Mouse (Mus musculus): ENCODE measurements around the gene Etv4.

The Etv4 gene

DNA sequence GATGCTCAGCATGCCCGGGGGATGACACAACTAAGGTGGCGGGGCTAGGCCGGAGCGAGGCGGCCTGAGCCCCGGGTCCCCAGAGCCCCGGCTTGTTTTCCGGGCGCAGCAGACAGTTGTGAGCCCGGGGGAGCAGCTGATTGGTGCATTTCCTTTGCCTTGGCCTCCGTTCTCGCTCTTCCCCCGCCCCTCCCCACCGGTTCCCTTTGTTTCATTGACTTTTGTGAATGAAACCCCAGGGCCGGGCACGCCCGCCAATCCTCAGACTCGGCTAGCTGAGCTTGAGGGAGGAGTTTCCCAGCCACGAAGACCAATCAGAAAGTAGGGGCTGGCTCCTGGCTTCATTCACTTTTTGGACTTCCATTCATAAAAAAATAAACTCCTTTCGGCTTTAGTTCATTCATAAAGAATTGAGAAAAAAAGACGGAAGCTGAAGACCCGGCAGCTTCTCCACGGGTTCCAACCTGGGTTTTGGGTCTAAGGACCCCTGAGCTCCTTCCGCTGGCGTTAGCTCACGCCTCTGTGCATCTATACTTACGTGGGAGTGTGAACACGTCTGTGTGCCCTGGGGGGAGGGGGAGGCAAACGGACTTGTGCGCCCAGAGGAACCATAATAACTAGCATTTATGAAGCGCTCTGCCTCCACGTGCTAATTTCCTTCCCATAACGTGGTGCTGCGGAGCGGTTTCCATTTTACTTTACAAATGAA lies at the start of gene Etv4:
Etv4 (minus strand) TSS at position 229 of the 709 bp plus-strand sequence.
- POLR2A ChIA-PET, result interaction anchor here (0.6 to 4.5 kb wide), 58 partner anchors 7 to 665 kb away, joined by 3 to 42 read pairs (median 4); partner anchors contain the start of genes Rdm1 (in 3 of the 4), Arl4d (in 1 of the 4), Cfap97d1 (in 1 of the 4) and Dhx8 (in 1 of the 4)
- CTCF ChIA-PET, result interaction anchor here (0.5 to 3.6 kb wide), 19 partner anchors 12 to 954 kb away, joined by 3 to 20 read pairs (median 4); partner anchors contain the start of gene Dhx8 (in 2 of the 4)

DNA sequence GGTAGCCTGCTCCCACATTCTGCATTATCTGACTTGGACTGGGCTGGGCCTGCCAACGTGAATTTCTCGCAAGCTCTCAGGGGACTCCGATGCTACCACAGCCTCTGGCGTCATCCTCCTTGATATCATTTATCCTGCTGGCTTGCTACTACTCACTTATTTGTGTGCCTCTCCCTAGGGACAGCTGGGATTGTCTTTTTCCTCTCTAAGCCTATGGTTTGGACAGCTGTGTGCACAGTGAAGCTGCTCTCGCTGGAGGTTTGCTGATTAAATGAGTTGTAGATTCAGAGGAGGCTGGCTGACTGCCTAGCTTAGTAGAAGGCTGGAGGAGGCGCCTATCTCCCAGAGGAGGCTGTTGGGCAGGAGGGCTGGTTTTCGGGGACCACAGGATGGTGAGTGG lies 46.8 kb upstream of the Etv4 start:
- ChIA-PET CTCF (interaction anchor here in 1 of 4 experiments (1.2 to 1.5 kb wide), 2 partner anchors 65 to 73 kb away, joined by 3 to 5 read pairs; no protein-coding TSS in a partner anchor), POLR2A (interaction anchor here in 2 of 4 experiments (0.8 to 1.1 kb wide), 4 partner anchors 9 to 101 kb away, joined by 3 to 4 read pairs (median 3); no protein-coding TSS in a partner anchor)

DNA sequence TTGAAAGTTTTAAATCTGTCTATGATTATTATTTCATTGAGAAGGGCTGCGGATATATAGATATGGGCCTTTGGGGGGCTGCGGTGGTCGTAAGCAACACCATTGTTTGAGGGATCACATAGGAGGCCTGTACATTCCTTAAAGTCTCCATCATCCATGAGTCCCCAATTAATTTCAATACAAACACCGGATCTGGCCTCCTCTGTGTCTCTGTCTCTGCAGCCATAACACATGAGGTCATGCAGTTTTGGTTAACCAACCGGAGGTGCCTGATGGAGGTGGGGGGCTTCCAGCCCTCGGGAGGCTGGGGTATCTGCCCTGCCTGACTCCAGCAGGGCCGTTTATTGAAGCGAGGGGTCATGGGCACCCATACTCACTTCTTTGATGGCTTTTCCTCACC lies 45.4 kb upstream of the Etv4 start:
- ChIA-PET CTCF (interaction anchor here (0.8 to 1.6 kb wide), 7 partner anchors 17 to 210 kb away, joined by 3 to 10 read pairs (median 4); no protein-coding TSS in a partner anchor), POLR2A (interaction anchor here in 1 of 4 experiments (0.8 kb wide), 1 partner anchor 24 kb away, joined by 3 read pairs; no protein-coding TSS in a partner anchor)

DNA sequence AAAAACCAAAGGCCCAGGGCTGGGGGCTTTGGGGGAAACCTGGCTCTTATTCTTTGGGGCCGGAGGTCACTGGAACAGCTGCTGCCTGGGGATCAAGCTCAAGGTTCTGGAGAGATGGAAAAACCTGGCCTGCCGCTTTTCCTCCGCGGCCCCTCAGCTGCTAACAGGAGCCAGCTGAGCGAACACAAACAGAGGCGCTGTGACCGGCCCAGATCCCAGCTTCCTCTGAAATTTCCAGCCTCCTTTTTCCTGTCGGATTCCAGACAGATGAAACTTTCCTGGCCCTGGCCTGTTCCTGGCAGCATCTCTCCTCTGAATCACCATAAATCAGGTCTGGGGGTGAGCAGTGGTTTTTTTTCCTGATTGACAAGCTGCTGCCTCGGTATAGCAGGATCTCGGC lies 44.9 kb upstream of the Etv4 start:
- CTCF ChIA-PET, result interaction anchor here (0.8 to 1.6 kb wide), 7 partner anchors 17 to 210 kb away, joined by 3 to 10 read pairs (median 4); no protein-coding TSS in a partner anchor
- POLR2A ChIA-PET, result interaction anchor here in 1 of 4 experiments (0.8 kb wide), 1 partner anchor 25 kb away, joined by 3 read pairs; no protein-coding TSS in a partner anchor

DNA sequence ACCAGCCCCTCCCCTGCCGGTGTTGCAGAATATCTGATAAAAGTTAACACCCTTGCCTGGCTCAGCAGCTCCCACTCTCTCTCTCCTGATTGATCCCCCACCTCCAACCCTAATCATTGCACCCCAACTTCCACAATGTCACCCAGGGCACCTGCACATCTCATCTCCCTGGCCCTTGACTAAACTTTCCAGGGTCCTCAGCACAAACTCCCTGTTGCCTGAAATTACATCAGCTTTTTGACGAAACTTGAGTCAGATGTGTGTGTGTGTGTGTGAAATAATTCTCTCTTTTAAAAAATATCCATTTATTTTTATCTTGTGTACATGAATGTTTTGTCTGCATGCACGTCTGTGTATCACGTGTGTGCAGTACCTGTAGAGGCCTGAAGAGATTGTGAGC lies 43.5 kb upstream of the Etv4 start:
- ChIA-PET CTCF (interaction anchor here in 3 of 4 experiments (0.5 to 1.6 kb wide), 4 partner anchors 15 to 91 kb away, joined by 3 to 5 read pairs (median 4); no protein-coding TSS in a partner anchor), POLR2A (no interaction called here)

DNA sequence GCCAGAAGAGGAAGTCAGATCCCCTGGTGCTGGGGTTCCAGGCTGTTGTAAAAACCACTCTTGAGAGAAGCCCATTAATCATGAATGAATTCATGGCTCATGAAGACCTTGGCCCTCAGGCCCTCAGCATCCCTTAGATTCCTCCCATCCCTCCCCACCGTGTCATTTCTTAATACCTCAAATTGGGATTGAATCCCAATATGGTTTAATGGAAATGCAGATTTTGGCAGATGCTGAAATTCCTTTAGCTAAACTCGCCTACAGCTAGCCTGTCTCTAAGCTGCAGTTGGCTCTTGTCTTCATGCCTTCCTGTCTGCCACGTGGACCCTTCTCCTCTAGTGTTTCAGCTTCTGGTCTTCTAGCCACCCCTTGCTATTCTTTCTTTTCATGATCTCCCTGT lies 38.0 kb upstream of the Etv4 start:
- ChIA-PET POLR2A (interaction anchor here in 1 of 4 experiments (0.5 to 0.8 kb wide), 2 partner anchors 9 to 94 kb away, joined by 4 read pairs; no protein-coding TSS in a partner anchor), CTCF (interaction anchor here (0.7 to 3.0 kb wide), 10 partner anchors 9 to 152 kb away, joined by 3 to 15 read pairs (median 4); no protein-coding TSS in a partner anchor)

DNA sequence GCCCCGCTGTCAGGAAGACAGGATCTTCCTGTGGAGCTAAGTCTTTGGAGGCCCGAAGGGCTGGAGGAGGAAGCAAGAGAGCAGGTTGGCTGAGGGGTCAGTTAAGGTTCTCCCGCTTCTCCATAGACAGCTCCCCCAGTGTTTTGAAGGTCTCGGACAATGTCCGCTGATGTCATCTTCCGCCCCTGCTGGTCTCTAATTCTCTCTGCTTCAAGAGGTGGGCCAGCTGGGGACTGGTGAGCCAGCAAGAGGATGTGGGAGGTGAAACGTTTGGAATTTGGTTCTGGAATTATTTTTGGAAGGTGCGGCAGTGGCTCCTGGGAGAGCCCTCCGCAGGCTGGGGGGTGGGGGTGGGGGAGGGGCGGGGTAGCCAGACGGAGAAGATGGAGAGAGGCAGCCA lies 35.7 kb upstream of the Etv4 start:
- POLR2A ChIA-PET, result interaction anchor here in 3 of 4 experiments (0.6 to 1.4 kb wide), 9 partner anchors 15 to 1232 kb away, joined by 3 to 5 read pairs (median 3); no protein-coding TSS in a partner anchor
- CTCF ChIA-PET, result interaction anchor here (0.7 to 3.0 kb wide), 8 partner anchors 7 to 107 kb away, joined by 3 to 19 read pairs (median 8); no protein-coding TSS in a partner anchor

DNA sequence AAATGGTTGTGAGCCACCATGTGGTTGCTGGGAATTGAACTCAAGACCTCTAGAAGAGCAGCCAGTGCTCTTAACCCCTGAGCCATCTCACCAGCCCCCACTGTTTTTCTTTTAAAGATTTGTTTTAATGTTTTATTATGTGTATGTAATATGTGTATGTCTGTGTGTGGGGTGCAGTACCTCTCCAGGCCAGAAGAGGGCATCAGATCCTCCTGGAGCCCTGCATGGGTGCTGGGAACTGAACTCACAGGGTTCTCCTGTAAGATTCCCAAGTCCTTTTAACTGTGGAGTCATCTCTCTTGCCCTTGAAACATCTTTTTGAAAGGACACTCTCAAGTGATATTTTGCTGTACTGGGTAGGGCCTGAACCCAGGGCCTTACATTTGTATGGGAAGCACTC lies 34.7 kb upstream of the Etv4 start:
- POLR2A ChIA-PET, result interaction anchor here in 3 of 4 experiments (0.6 to 1.4 kb wide), 3 partner anchors 84 to 162 kb away, joined by 3 to 5 read pairs (median 3); no protein-coding TSS in a partner anchor
- CTCF ChIA-PET, result interaction anchor here in 2 of 4 experiments (1.2 to 13.9 kb wide), 2 partner anchors 91 to 94 kb away, joined by 9 to 289 read pairs; no protein-coding TSS in a partner anchor

DNA sequence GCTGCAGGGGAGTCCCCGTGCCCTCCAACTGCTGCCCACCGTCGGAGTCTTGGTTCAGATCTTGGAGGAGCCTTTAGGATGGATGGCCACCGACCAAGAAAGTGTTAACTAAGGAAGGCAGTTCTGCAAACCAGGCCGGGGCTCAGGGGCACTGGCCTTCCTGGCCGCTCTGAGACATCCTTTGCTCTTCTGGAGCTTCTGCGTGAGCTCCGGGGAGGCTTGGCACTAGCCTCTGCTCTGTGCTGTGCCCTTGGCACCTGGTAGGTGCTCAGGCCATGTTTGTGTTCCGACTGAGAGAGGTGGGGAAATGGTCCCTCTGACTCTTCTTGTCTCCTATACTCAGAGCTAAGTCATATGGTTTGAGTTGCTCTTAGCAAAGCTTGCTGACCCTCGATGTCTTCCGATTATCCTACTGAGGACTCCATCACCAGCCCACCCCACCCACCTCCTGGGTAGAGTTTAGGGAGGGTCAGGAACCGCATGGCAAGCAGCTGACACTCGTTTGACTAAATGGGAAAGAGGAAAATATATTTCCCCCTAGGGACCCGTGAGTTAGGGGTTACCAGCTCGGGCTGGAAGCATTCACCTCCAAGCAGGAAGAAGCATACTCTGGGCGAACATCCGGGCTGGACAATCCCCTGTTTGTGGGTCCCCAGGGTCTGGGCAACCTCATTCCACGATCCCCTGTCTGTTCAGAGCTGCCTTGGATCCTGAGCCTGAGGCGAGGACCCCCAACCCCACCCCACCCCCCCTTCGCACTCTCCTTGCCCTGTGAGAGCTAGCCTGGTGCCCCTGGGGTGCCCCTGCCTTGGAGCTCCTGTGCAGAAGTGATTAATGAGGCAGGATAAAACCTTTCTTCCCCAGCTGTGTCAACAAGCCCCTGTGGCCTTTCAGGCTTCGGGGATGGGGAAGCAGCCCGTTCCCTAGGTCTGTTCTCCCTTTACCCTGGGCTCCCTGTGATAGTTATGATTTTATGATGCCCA lies 30.2 kb upstream of the Etv4 start:
- ChIA-PET CTCF (interaction anchor here (0.5 to 13.9 kb wide), 29 partner anchors 8 to 224 kb away, joined by 3 to 289 read pairs (median 9); partner anchors contain the start of genes Sost (in 2 of the 4), Dhx8 (in 1 of the 4) and Etv4 (in 1 of the 4)), POLR2A (interaction anchor here in 3 of 4 experiments (0.6 to 2.2 kb wide), 13 partner anchors 60 to 655 kb away, joined by 3 to 12 read pairs (median 3); partner anchors contain the start of genes Arl4d (in 1 of the 3) and Itga2b (in 1 of the 3))

DNA sequence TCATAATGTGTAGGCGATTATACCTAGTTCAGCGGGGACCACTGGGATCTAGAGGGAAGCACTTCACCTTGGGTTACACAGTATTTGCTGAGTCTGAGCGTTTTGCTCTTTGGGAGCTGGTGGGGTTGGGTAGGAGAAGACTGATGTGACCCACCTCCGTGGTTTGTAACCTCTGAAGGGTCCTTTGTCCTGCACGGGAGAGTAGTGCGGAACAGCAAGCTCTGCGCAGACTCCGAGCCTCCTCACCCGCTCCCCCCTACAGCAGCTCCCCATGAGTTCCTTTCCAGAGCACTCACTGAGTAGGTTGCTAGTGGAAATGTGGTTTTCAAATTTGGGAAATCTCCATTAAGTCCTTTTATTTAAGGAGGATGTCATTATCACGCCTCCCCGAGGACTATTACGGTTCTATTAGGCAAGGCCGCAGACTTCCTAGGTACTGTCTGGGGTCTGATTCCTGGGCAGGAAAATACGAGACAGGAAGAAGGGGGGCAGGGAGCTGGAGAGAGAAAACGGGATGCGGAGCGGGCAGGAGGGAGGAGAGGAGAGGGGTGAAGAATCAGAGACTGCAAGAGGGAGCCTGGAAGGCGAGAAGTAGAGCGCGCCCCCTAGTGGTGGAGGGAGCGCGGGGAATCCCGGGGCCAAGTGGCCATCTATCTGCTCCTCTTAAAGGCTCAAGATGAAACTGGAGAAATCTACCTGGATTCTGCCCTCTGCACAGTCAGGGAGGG lies 29.4 kb upstream of the Etv4 start:
- POLR2A ChIA-PET, result interaction anchor here in 3 of 4 experiments (0.5 to 3.3 kb wide), 15 partner anchors 29 to 564 kb away, joined by 3 to 20 read pairs (median 5); partner anchors contain the start of genes Arl4d (in 1 of the 3) and Etv4 (in 1 of the 3)
- CTCF ChIA-PET, result interaction anchor here (0.5 to 13.9 kb wide), 58 partner anchors 8 to 320 kb away, joined by 3 to 289 read pairs (median 7); partner anchors contain the start of genes Etv4 (in 2 of the 4), Sost (in 2 of the 4) and Dusp3 (in 1 of the 4)

DNA sequence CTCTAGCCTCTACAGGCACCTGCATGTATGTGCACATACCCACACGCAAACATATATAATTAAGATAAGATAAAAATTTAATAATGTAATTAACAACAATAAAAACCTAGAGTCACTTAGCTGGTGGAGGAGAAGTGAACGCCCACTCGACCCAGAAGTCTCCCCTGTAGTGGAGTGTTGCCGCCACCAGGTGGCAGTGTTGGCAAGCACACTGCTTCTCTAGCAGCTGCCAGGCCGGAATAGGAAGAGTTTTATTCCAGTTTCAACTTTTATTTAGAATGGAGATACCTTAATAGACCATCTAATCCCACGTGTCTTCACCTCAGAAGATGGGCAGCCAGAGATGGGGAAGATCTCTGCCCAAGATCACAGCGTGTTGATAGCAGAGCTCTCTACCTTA lies 28.1 kb upstream of the Etv4 start:
- ChIA-PET CTCF (interaction anchor here (0.5 to 13.9 kb wide), 124 partner anchors 9 to 1462 kb away, joined by 3 to 289 read pairs (median 4); partner anchors contain the start of genes Sost (in 3 of the 4), Dhx8 (in 2 of the 4), Etv4 (in 2 of the 4) and Cfap97d1 (in 1 of the 4)), POLR2A (interaction anchor here (0.6 to 3.3 kb wide), 27 partner anchors 8 to 744 kb away, joined by 3 to 20 read pairs (median 4); partner anchors contain the start of genes Arl4d (in 2 of the 4), Dhx8 (in 2 of the 4) and Etv4 (in 1 of the 4))

DNA sequence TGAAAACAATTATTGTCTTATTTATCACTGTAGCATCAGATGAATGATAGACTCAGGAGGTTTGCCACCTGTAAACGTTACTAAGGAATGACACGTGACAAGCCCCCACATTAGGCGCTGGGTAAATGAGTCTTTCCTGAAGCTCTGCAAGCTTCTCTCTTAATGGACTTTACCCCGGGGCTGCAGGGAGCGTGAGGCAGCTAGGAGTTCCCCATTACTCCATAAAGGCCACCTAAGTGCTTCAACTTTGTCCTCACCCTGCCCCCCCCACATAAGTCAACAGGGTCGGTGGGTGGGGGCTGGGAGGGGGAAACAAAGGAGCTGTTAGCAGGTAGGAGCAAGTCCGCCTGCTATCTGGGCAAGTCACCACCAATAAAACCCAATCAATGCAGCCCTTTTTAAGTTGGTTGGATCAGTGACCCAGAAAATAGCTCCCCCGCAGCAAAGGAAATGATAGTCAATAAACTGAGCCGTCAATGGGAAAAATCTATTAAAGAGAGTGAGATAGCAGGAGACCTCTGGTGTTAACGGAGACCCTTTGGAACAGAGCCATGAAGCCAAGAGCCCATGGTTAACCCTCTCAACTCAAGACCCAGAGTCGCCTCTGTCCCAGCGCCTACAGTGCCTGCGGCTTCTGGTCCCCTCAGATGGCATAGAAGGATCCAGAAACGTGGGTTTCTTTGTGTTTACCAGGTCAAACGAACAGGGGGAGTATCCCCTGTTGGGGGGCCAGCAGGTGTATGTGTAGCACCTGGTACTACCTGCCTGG lies 24.1 kb upstream of the Etv4 start:
- POLR2A ChIA-PET, result interaction anchor here in 3 of 4 experiments (0.5 to 1.5 kb wide), 9 partner anchors 18 to 306 kb away, joined by 3 to 4 read pairs (median 3); no protein-coding TSS in a partner anchor
- CTCF ChIA-PET, result interaction anchor here in 3 of 4 experiments (0.6 to 13.9 kb wide), 9 partner anchors 76 to 159 kb away, joined by 3 to 289 read pairs (median 4); partner anchors contain the start of gene Dhx8 (in 1 of the 3)

DNA sequence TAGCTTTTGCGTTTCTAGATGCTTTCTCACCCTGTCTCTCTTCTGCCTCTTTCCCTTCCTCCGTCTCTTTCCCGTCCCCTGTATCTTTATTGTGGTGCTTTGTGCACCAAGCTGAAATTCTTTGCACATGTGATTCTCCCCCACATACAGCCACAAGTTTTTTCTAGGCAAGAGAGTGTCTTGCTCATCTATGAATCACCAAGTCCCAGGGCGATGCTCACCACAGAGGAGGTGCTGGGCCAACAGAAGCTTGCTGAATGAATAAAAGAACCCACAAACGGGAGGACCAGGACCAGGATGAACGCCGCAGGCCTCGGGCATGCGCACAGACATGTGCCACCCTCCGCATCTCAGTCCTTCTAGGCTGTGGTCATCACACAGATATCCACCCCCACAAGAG lies 22.1 kb upstream of the Etv4 start:
- ChIA-PET CTCF (interaction anchor here in 3 of 4 experiments (0.6 to 13.9 kb wide), 8 partner anchors 9 to 233 kb away, joined by 3 to 289 read pairs (median 3); no protein-coding TSS in a partner anchor), POLR2A (interaction anchor here in 3 of 4 experiments (0.6 to 1.7 kb wide), 8 partner anchors 11 to 177 kb away, joined by 3 to 19 read pairs (median 3); partner anchors contain the start of genes Etv4 (in 2 of the 3) and Cfap97d1 (in 1 of the 3))

DNA sequence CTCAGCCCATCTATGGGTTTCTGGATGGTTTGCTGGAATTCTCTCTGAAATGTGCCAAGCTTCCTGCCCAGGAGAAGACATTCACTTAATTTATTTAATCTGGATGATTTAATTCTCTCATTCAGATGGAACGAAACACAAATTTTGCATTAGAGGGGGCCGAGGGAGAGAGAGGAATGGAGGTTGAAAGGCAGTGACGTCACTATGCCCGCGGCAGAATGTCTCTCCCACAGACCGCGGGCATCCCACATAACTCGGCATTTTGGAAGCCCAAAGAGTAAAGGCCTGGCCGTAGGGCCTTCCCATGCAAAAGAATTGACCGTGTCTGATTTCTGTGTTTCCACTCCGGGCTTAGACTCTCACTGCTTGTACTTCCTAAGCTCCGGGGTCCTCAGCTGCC lies 21.6 kb upstream of the Etv4 start:
- POLR2A ChIA-PET, result interaction anchor here in 3 of 4 experiments (0.7 to 1.7 kb wide), 7 partner anchors 16 to 177 kb away, joined by 3 to 6 read pairs (median 3); partner anchors contain the start of genes Etv4 (in 2 of the 3) and Cfap97d1 (in 1 of the 3)
- CTCF ChIA-PET, result interaction anchor here (0.6 to 13.9 kb wide), 11 partner anchors 9 to 395 kb away, joined by 3 to 289 read pairs (median 3); no protein-coding TSS in a partner anchor

DNA sequence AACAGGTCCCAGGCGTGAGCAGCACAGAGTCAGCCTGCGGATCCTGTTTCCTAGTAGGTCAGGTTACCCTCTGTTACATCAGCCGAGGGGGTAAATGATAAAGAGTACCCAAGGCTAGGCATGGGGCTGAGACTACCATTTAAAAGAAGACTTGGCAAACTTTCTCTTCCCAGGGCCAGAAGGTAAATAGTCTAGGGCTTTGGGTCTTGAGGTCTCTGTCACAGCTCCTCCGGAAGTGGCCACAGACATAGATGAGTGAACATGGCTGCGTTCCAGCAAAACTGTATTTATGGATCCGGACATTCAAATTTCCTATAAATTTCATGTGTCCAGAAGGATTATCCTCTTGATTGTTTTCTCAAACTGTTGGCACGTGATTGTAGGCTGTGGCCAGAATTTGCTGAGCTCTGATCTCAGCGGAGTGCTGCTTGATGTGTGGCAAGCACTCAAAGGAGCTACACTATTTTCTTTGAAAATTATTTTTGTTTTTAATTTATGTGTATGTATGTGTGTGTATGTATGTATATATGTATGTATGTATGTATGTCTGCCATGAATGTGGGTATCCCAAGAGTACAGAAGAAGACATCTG lies 20.0 kb upstream of the Etv4 start:
- CTCF ChIA-PET, result interaction anchor here in 3 of 4 experiments (0.6 to 1.9 kb wide), 5 partner anchors 8 to 105 kb away, joined by 3 to 7 read pairs (median 4); no protein-coding TSS in a partner anchor
- POLR2A ChIA-PET, result interaction anchor here in 3 of 4 experiments (0.5 to 1.2 kb wide), 3 partner anchors 10 to 16 kb away, joined by 3 to 6 read pairs (median 5); no protein-coding TSS in a partner anchor

All from embryonic stem cell, embryonic (primary cell).